Comparison of ENCODE assay signal across 8 mouse cellular contexts in the genomic region with DNA sequence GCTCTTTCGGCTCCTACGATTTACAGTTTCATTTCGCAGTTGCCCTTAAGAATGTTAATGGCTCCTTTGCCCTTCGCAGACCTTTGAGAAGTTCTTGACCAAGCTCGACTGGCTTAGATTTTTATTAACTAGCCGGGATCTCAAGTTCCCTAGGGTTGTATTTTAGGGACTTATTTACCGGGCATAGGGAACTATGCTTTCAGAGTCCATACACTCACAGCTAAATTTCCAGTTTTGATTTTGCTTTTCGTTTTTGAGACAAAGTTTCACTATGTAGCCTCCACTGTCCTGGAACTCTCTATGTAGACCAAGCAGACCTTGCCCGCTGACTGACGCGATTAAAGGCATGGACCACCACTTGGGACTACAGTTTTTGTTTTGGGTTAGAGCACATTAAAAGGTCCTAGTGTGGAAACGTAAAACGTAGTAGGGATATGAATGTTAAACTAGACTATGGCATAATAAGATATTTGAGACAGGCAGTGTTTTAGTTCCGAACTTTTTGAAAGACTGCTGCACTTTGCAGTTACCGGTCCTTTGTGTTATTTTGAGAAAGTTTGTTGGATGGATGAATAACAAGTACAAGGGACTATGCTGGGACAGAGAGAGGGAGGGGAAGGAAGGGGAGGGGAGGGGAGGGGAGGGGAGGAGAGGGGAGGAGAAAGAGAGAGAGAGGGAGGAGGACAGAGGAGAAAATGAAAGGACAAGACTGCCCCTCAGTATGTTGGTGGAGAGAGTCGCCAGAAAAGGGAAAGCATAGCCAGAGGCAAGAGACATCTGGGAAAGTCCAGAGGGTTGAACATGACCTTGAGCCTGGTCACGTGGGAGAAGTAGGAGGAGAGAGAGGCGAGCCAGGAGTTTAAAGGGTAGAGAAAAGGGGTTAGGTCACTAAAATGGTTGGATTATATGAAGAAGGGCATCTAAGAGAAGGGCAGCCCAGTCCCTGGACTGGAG. TPM values are rescaled to one million over a fixed set of nuclear protein-coding genes. Genes with fewer than 3 reads are reported as not detected.
DNase-seq lines count a peak whose midpoint lies in the region; ATAC-seq and TF ChIP-seq lines count a peak whose summit lies in the region.
"Had no signal": no experiment of that assay in that cellular context is flagged by ENCODE, and none has a peak within 500 bp of the region (broad histone marks: within the 10 kb centered on the region; RNA-seq: fewer than 3 reads in every experiment).

No protein-coding gene starts in this region.

- peak overlapping the region; percentile 83 for H3K4me2 ChIP-seq in intestine, embryonic 16.5 days (ENCODE audit: low read depth, low read length)

- 11% methylated on average over 18 of the region's 18 CpGs for WGBS in intestine, embryonic 16.5 days
- 4% methylated on average over 18 of the region's 18 CpGs for WGBS in lung, adult 2 months
- WGBS in small intestine, adult 2 months: 3% methylated on average over 18 of the region's 18 CpGs

- peak; percentile 33 for DNase-seq in G1E (ENCODE audit: low spot score)
- peak; percentile 80 for DNase-seq in adrenal gland, postnatal 14 days
- DNase-seq in gastrocnemius, postnatal 25 days: peak; percentile 55
- peak; percentile 38 for DNase-seq in lung, adult 2 months
- DNase-seq in left cerebral cortex, postnatal 4 days: no peak

- H3K27me3 ChIP-seq in G1E (ENCODE audit: insufficient read depth, low read length): no peaks in the 10 kb centered on the region
- H3K27me3 ChIP-seq in intestine, embryonic 16.5 days (replicated peaks; ENCODE audit: control insufficient read depth, insufficient read depth, low read length): no peaks in the 10 kb centered on the region
- H3K27me3 ChIP-seq in small intestine, adult 2 months (ENCODE audit: control insufficient read depth, insufficient read depth, low read length): no peaks in the 10 kb centered on the region

- TF ChIP-seq CTCF in G1E (IDR thresholded peaks at IDR 0.05; ENCODE audit: low read depth, low read length): no peak
- no peak for TF ChIP-seq CTCF in lung, adult 2 months (IDR thresholded peaks at IDR 0.05; ENCODE audit: insufficient read depth, low read length)
- TF ChIP-seq CTCF in small intestine, adult 2 months (IDR thresholded peaks at IDR 0.05; ENCODE audit: extremely low read depth, insufficient read length, insufficient replicate concordance, low read depth, low read length): no peak

- intact Hi-C loops in left cerebral cortex, postnatal 4 days (cut with DNase I): no loop called here

- H3K9me3 ChIP-seq in G1E (replicated peaks): no peaks in the 10 kb centered on the region
- H3K9me3 ChIP-seq in intestine, embryonic 16.5 days (ENCODE audit: control insufficient read depth, low read length): no peaks in the 10 kb centered on the region

- H3K36me3 ChIP-seq in G1E (replicated peaks): peaks cover 14% of the 10 kb centered on the region
- H3K36me3 ChIP-seq in intestine, embryonic 16.5 days (ENCODE audit: control insufficient read depth, insufficient read depth, low read length): no peaks in the 10 kb centered on the region
- H3K36me3 ChIP-seq in small intestine, adult 2 months (ENCODE audit: control insufficient read depth, insufficient read depth, low read length): no peaks in the 10 kb centered on the region

- H3K27ac ChIP-seq in intestine, embryonic 16.5 days (ENCODE audit: low read length): peak overlapping the region; percentile 90
- peak overlapping the region; percentile 94 for H3K27ac ChIP-seq in small intestine, adult 2 months (ENCODE audit: insufficient read depth, low read depth, low read length)

- H3K9ac ChIP-seq in intestine, embryonic 16.5 days (ENCODE audit: low read depth, low read length): peak overlapping the region; percentile 72

- peak overlapping the region; percentile 95 for H3K4me3 ChIP-seq in G1E (ENCODE audit: low read depth, low read length)
- H3K4me3 ChIP-seq in intestine, embryonic 16.5 days (ENCODE audit: low read length): peak overlapping the region; percentile 77
- H3K4me3 ChIP-seq in lung, adult 2 months (replicated peaks; ENCODE audit: extremely low read depth, low read depth, low read length): peak overlapping the region; percentile 89
- peak overlapping the region; percentile 87 for H3K4me3 ChIP-seq in small intestine, adult 2 months (ENCODE audit: low read depth, low read length)

- H3K4me1 ChIP-seq in G1E (ENCODE audit: insufficient read depth, low read depth, low read length): peaks cover 37% of the 10 kb centered on the region
- H3K4me1 ChIP-seq in intestine, embryonic 16.5 days (ENCODE audit: control insufficient read depth, insufficient read depth, low read length): peaks cover 6% of the 10 kb centered on the region
- H3K4me1 ChIP-seq in lung, adult 2 months (ENCODE audit: control insufficient read depth, insufficient read depth, low read length): peaks cover 7% of the 10 kb centered on the region
- peaks cover 8% of the 10 kb centered on the region; the same call in 1 of the 2 replicates for H3K4me1 ChIP-seq in small intestine, adult 2 months (ENCODE audit: control insufficient read depth, insufficient read depth, insufficient read length, low read length)

- peak; percentile 25; the same call in 1 of the 2 replicates for TF ChIP-seq POLR2A in lung, adult 2 months (IDR thresholded peaks at IDR 0.05; ENCODE audit: borderline replicate concordance, extremely low read depth, low read depth, low read length)
- TF ChIP-seq POLR2A in small intestine, adult 2 months (IDR thresholded peaks at IDR 0.05; ENCODE audit: low read depth, low read length): no peak; the same call in 1 of the 2 replicates

- no peak for ATAC-seq in G1E (ENCODE audit: extremely low read depth, insufficient number of reproducible peaks, low FRiP score, poor library complexity, severe bottlenecking)
- peak; percentile 10 for ATAC-seq in intestine, embryonic 16.5 days

RNA-seq across cellular contexts. Expression of gene Mcur1, which starts 0.7 kb away (rescaled TPM):
- 18.9 and 22.3 TPM in 2 replicates for total RNA-seq in G1E (2014; fragmentation: Nextera tagmentation)
- 14.8 and 16.6 TPM in 2 replicates for total RNA-seq in G1E (2017)
- 8.2 and 9.6 TPM in 2 replicates for polyA plus RNA-seq in G1E (2012)
- 65.5 and 66.1 TPM in 2 replicates for total RNA-seq in adrenal gland, postnatal 14 days (2021)
- total RNA-seq in gastrocnemius, postnatal 25 days (2021): 10 to 100 TPM; 26.5 to 28.7 TPM
- 8.6 and 9.1 TPM in 2 replicates for polyA plus RNA-seq in intestine, embryonic 16.5 days (2015; fragmentation: Nextera tagmentation; extraction: Ambion mirVana)
- 23.2 and 24.3 TPM in 2 replicates for polyA plus RNA-seq in lung, adult 2 months (2012; rRNA removed)
- polyA plus RNA-seq in small intestine, adult 2 months (2012; rRNA removed): 20.2 and 42.0 TPM in 2 replicates
- 1 to 10 TPM; 7.0 to 7.9 TPM for total RNA-seq in left cerebral cortex, postnatal 4 days (2021)

RNA-seq across cellular contexts. Expression of gene Rnf182, which starts 54.8 kb away (rescaled TPM):
- total RNA-seq in G1E (2014; fragmentation: Nextera tagmentation) (not detected in 2 replicates), G1E (2017) (0.05 and 0.06 TPM in 2 replicates)
- polyA plus RNA-seq in G1E (2012): not detected in 2 replicates
- 1.2 and 1.3 TPM in 2 replicates for total RNA-seq in adrenal gland, postnatal 14 days (2021)
- total RNA-seq in gastrocnemius, postnatal 25 days (2021): under 1 TPM in 1 of 2 experiments, not detected in 1; 0.11 TPM
- 0.61 and 1.1 TPM in 2 replicates for polyA plus RNA-seq in intestine, embryonic 16.5 days (2015; fragmentation: Nextera tagmentation; extraction: Ambion mirVana)
- polyA plus RNA-seq in lung, adult 2 months (2012; rRNA removed): 0.07 TPM in 1 of 2 replicates, not detected in the other
- 0.03 and 0.05 TPM in 2 replicates for polyA plus RNA-seq in small intestine, adult 2 months (2012; rRNA removed)
- 10 to 100 TPM; 20.1 to 20.8 TPM for total RNA-seq in left cerebral cortex, postnatal 4 days (2021)
- total RNA-seq: neutrophil, adult 5-6 weeks had no signal
